Mouse (Mus musculus): ENCODE results near the gene March1. TPM values are rescaled to one million over a fixed set of nuclear protein-coding genes. Genes with fewer than 3 reads are reported as not detected.

March1 gene
- polyA plus RNA-seq, 1 experiment: 4.4 TPM

DNA sequence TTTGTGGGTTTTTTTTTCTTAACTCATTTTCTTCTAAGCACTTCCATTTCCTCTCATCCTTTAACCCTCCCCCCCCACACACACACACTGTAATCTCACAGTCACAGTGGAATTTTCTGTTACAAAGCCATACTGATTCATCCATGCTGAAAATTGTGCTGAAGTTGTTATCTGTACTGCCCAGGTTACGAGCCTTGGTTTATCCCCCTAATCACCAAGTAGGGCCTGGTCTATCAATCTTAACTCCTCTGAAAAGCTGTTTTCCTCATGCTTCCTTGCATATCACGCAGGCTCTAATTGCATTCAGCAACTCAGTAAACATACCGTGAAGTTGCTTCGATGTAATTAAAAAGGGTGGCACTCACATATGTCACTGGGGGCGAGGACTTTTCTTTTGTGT, 339.2 kb downstream of the March1 start:
- TF ChIP-seq CTCF (IDR thresholded peaks at IDR 0.05; ENCODE audit: borderline replicate concordance, insufficient read depth, low read depth, low read length): no peak
- no peak for TF ChIP-seq POLR2A (IDR thresholded peaks at IDR 0.05; ENCODE audit: borderline replicate concordance, insufficient read depth, low read length)

DNA sequence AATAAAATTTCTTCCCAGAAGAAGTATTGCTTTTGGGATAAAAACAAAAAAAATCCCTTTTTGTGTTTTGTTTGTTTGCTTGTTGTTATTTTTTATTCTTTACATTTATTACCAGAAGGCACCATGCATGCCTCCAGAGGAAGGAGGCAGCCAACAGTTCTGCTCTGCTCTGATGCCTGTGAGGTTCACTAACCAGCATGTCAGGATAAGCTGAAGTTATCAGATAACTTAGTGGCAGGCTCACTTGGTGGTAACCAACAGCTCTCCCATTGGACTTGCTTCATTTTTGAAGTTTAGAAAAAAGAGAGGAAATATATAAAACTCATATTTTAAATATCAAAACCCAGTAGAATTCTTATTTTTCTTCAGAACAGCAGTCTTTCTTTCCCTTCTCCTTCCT, 339.8 kb downstream of the March1 start:
- TF ChIP-seq CTCF (IDR thresholded peaks at IDR 0.05; ENCODE audit: borderline replicate concordance, insufficient read depth, low read depth, low read length): no peak
- no peak for TF ChIP-seq POLR2A (IDR thresholded peaks at IDR 0.05; ENCODE audit: borderline replicate concordance, insufficient read depth, low read length)
- DNase-seq: no peak
- H3K4me3 ChIP-seq (replicated peaks; ENCODE audit: insufficient read depth, low read depth, low read length): no peak overlapping the region
- H3K27ac ChIP-seq (ENCODE audit: insufficient read depth, low read length): no peak overlapping the region
- H3K4me1 ChIP-seq (ENCODE audit: control insufficient read depth, insufficient read depth, low read length): no peaks in the 10 kb centered on the region
- H3K27me3 ChIP-seq (ENCODE audit: control insufficient read depth, insufficient read depth, low read length): no peaks in the 10 kb centered on the region

More for the DNA sequence above, 339.2 kb downstream of the March1 start:
- Histone ChIP-seq H3K4me1 (ENCODE audit: control insufficient read depth, insufficient read depth, low read length) (no peaks in the 10 kb centered on the region), H3K27me3 (ENCODE audit: control insufficient read depth, insufficient read depth, low read length) (no peaks in the 10 kb centered on the region), H3K27ac (ENCODE audit: insufficient read depth, low read length) (no peak overlapping the region), H3K4me3 (replicated peaks; ENCODE audit: insufficient read depth, low read depth, low read length) (no peak overlapping the region)
- no peak for DNase-seq
- 16% methylated on average over 5 of the region's 5 CpGs for WGBS

DNA sequence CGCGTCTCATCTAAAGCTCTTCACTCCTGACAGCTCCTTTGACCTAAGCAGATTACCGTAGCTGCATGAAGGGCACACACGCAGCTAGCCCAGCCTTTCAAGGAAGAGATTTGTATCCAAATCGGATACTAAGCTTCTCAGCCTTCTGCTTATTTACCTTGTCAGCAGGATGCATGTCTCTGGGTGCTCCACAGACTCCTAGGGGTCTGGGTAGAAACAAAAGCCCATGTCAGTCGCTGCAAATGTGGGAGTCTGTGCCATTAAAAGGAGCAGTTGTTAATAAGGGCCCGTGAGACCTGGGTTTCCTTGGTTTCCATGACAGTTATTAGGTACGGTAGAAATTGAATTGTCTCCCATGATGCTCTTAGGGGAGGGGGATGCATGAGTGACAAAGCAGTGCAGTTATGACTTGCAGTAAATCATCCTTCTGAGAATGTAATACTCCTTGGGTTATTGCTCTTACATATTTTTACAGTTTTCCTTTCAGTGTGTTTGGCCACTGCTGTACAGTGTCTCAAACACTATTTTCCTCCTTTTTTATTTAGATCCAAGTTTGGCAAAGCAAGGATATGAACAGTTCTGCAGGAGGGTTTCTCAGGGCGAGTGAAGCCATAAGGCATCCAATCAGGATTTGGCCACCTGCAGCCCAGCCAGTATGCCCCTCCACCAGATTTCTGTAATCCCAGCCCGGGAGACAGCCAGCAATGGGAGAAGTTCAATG, 349.0 kb downstream of the March1 start:
- no peaks in the 10 kb centered on the region for H3K4me1 ChIP-seq (ENCODE audit: control insufficient read depth, insufficient read depth, low read length)
- no peak overlapping the region for H3K4me3 ChIP-seq (replicated peaks; ENCODE audit: insufficient read depth, low read depth, low read length)
- no peak for TF ChIP-seq POLR2A (IDR thresholded peaks at IDR 0.05; ENCODE audit: borderline replicate concordance, insufficient read depth, low read length)
- no peak for TF ChIP-seq CTCF (IDR thresholded peaks at IDR 0.05; ENCODE audit: borderline replicate concordance, insufficient read depth, low read depth, low read length)
- H3K27ac ChIP-seq (ENCODE audit: insufficient read depth, low read length): no peak overlapping the region
- H3K27me3 ChIP-seq (ENCODE audit: control insufficient read depth, insufficient read depth, low read length): no peaks in the 10 kb centered on the region
- no peak for DNase-seq
- WGBS: 6% methylated on average over 10 of the region's 10 CpGs

DNA sequence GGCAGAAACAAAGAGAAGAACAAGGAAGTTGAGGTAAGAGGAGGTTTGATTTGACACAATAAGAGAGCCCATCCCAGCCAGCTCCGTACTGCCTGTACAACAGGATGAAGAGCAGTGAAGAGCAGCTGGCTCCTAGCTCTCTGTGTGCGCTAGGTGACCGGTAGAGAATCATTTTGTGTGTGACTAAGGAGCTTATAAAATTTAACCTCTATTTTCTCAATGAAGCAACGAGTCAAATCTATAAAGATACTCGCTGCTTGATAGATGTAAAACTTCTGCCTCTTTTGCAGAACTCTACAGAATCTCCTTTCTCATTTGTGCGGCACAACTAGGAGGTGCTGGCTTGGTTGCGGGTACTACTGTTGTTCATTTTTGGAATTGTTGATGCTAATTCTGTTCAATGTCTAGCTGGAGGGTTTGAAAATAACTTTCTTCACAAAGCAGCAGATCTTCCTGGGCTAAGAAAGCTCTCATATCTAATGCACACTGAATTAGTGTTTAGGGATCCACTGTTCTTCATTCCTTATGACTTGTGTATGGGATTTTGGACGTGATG, 349.6 kb downstream of the March1 start:
- Histone ChIP-seq H3K4me3 (replicated peaks; ENCODE audit: insufficient read depth, low read depth, low read length) (no peak overlapping the region), H3K4me1 (ENCODE audit: control insufficient read depth, insufficient read depth, low read length) (no peaks in the 10 kb centered on the region), H3K27ac (ENCODE audit: insufficient read depth, low read length) (no peak overlapping the region), H3K27me3 (ENCODE audit: control insufficient read depth, insufficient read depth, low read length) (no peaks in the 10 kb centered on the region)
- no peak for DNase-seq
- TF ChIP-seq POLR2A (IDR thresholded peaks at IDR 0.05; ENCODE audit: borderline replicate concordance, insufficient read depth, low read length): no peak
- TF ChIP-seq CTCF (IDR thresholded peaks at IDR 0.05; ENCODE audit: borderline replicate concordance, insufficient read depth, low read depth, low read length): no peak
- WGBS: 45% methylated on average over 8 of the region's 8 CpGs

DNA sequence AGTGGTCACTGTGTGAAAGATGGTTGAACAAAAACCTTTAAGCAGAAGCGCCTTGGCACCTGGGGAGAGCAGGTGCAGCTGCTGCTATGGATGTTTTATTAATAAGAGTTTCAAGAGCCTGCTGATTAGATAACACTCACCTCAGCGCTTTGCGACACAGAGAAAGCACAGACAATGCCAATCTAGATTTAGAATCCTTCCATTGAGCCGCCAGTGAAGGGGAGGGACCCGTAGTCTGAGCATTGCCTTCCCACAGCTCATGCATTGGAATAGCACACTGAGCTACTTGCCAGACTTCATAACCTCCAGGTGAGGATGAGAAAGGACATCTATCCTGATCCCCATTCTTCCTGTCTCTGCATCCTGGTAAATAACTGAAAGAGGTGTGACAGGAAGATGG, 359.2 kb downstream of the March1 start:
- Histone ChIP-seq H3K27me3 (ENCODE audit: control insufficient read depth, insufficient read depth, low read length) (no peaks in the 10 kb centered on the region), H3K4me3 (replicated peaks; ENCODE audit: insufficient read depth, low read depth, low read length) (no peak overlapping the region), H3K4me1 (ENCODE audit: control insufficient read depth, insufficient read depth, low read length) (no peaks in the 10 kb centered on the region), H3K27ac (ENCODE audit: insufficient read depth, low read length) (no peak overlapping the region)
- TF ChIP-seq POLR2A (IDR thresholded peaks at IDR 0.05; ENCODE audit: borderline replicate concordance, insufficient read depth, low read length) (no peak), CTCF (IDR thresholded peaks at IDR 0.05; ENCODE audit: borderline replicate concordance, insufficient read depth, low read depth, low read length) (no peak)
- DNase-seq: no peak
- WGBS: 78% methylated on average over 5 of the region's 5 CpGs

DNA sequence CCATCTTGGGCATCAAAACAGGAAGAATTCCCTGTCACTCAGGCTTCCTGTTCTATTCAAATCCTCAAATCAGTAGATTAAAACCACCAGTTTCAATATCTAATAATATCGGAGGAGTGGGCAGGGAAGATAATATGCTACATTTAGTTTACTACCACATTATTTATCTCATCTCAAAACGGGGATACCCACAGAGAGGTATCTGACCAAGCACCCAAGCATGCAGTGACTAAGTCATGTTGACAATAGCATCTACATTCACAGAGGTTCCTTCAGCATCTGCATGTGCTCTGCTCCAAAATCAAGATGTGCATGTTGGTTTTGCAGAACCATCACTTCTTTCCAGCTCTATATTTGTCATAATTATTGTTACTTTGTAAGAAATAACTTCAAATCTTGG, 364.3 kb downstream of the March1 start:
- Histone ChIP-seq H3K27me3 (ENCODE audit: control insufficient read depth, insufficient read depth, low read length) (no peaks in the 10 kb centered on the region), H3K4me1 (ENCODE audit: control insufficient read depth, insufficient read depth, low read length) (no peaks in the 10 kb centered on the region), H3K4me3 (replicated peaks; ENCODE audit: insufficient read depth, low read depth, low read length) (no peak overlapping the region), H3K27ac (ENCODE audit: insufficient read depth, low read length) (no peak overlapping the region)
- WGBS: 85% methylated on average over 2 of the region's 2 CpGs
- DNase-seq: no peak
- no peak for TF ChIP-seq CTCF (IDR thresholded peaks at IDR 0.05; ENCODE audit: borderline replicate concordance, insufficient read depth, low read depth, low read length)
- no peak for TF ChIP-seq POLR2A (IDR thresholded peaks at IDR 0.05; ENCODE audit: borderline replicate concordance, insufficient read depth, low read length)

DNA sequence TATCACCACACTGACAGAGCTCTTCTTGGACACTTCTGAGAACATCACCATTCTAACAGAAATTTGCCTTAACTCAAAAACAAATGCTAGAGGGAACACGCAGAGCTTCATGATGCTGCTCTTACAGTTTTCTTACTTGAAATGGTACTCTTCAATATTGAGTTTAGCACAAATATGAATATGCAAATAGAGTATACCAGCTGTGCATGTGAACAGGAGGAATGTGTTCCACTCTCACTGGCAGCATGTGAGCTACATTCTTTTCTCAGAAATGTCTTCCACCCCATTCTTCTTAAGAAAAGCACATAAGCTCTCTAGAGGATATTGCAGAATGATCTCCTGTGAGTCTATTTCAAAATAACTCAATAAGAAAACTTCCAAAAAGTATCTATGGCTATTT, 370.0 kb downstream of the March1 start:
- no peaks in the 10 kb centered on the region for H3K4me1 ChIP-seq (ENCODE audit: control insufficient read depth, insufficient read depth, low read length)
- H3K4me3 ChIP-seq (replicated peaks; ENCODE audit: insufficient read depth, low read depth, low read length): no peak overlapping the region
- 74% methylated on average over 1 of the region's 1 CpGs for WGBS
- DNase-seq: no peak
- H3K27me3 ChIP-seq (ENCODE audit: control insufficient read depth, insufficient read depth, low read length): no peaks in the 10 kb centered on the region
- no peak overlapping the region for H3K27ac ChIP-seq (ENCODE audit: insufficient read depth, low read length)
- TF ChIP-seq POLR2A (IDR thresholded peaks at IDR 0.05; ENCODE audit: borderline replicate concordance, insufficient read depth, low read length): no peak
- no peak for TF ChIP-seq CTCF (IDR thresholded peaks at IDR 0.05; ENCODE audit: borderline replicate concordance, insufficient read depth, low read depth, low read length)

DNA sequence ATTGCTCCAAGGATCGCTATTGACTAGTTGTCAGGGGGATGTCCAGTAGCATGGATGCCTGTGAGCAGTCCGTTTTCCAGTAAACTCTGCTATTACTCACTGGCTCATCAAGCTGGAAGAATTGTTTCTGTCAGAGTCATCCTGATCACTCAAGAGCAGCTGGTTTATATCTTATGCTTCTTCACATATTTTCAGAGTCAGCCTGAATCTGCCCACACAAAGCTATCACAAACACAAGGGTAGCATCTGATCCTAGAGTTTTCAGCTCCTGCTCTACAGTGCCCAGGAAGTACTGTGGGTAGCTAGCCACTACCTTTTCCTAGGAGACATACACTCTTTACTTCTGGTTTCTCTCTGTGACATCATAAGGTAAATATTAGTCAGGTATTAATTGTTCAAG, 405.1 kb downstream of the March1 start:
- Histone ChIP-seq H3K27me3 (ENCODE audit: control insufficient read depth, insufficient read depth, low read length) (no peaks in the 10 kb centered on the region), H3K4me1 (ENCODE audit: control insufficient read depth, insufficient read depth, low read length) (no peaks in the 10 kb centered on the region), H3K4me3 (replicated peaks; ENCODE audit: insufficient read depth, low read depth, low read length) (no peak overlapping the region), H3K27ac (ENCODE audit: insufficient read depth, low read length) (no peak overlapping the region)
- no peak for DNase-seq
- TF ChIP-seq CTCF (IDR thresholded peaks at IDR 0.05; ENCODE audit: borderline replicate concordance, insufficient read depth, low read depth, low read length) (no peak), POLR2A (IDR thresholded peaks at IDR 0.05; ENCODE audit: borderline replicate concordance, insufficient read depth, low read length) (no peak)
- 81% methylated on average over 2 of the region's 2 CpGs for WGBS

Data from cerebellum, adult 2 months (tissue).